Comparison of ENCODE assay signal across 22 mouse cellular contexts in genomic region chr13:11781065-11781464, GRCm38 (mm10).
A peak's percentile ranks its signal among the peaks of the same experiment; 100 is the strongest.
DNase-seq lines count a peak whose midpoint lies in the region; ATAC-seq lines count a peak whose summit lies in the region.
"Had no signal": no experiment of that assay in that cellular context is flagged by ENCODE, and none has a peak within 500 bp of the region (broad histone marks: within the 10 kb centered on the region; RNA-seq: fewer than 3 reads in every experiment).

No protein-coding gene starts in this region.

- peak; percentile 34; the same call in 1 of the 2 replicates for ATAC-seq in forebrain, embryonic 14.5 days
- ATAC-seq in forebrain, embryonic 11.5 days (replicated peaks; ENCODE audit: low FRiP score): no peak
- ATAC-seq in midbrain, embryonic 15.5 days (replicated peaks): peak; percentile 62
- ATAC-seq: activated CD4-positive, CD25-positive, alpha-beta regulatory T cell, adult 4 months; forebrain, embryonic 15.5 days; lung, postnatal 0 days had no signal

- H3K9me3 ChIP-seq in forebrain, embryonic 14.5 days (replicated peaks; ENCODE audit: control insufficient read depth, low read length): no peaks in the 10 kb centered on the region
- no peaks in the 10 kb centered on the region for H3K9me3 ChIP-seq in forebrain, embryonic 11.5 days (ENCODE audit: control insufficient read depth, low read length)
- no peaks in the 10 kb centered on the region for H3K9me3 ChIP-seq in midbrain, embryonic 15.5 days
- H3K9me3 ChIP-seq in midbrain, embryonic 10.5 days (replicated peaks): no peaks in the 10 kb centered on the region
- H3K9me3 ChIP-seq: forebrain, embryonic 15.5 days; hindbrain, embryonic 13.5 days had no signal

- no peak overlapping the region for H3K4me2 ChIP-seq in forebrain, embryonic 14.5 days (ENCODE audit: low read length)
- no peak overlapping the region for H3K4me2 ChIP-seq in forebrain, embryonic 11.5 days (ENCODE audit: low read depth, low read length, severe bottlenecking)
- H3K4me2 ChIP-seq in midbrain, embryonic 15.5 days: no peak overlapping the region
- H3K4me2 ChIP-seq: forebrain, embryonic 15.5 days; hindbrain, embryonic 13.5 days had no signal

- no peak overlapping the region for H3K9ac ChIP-seq in forebrain, embryonic 14.5 days (ENCODE audit: low read length)
- H3K9ac ChIP-seq in forebrain, embryonic 11.5 days (ENCODE audit: low read length): no peak overlapping the region
- no peak overlapping the region for H3K9ac ChIP-seq in midbrain, embryonic 15.5 days
- H3K9ac ChIP-seq: forebrain, embryonic 15.5 days; hindbrain, embryonic 13.5 days had no signal

- no peak overlapping the region for H3K4me3 ChIP-seq in forebrain, embryonic 14.5 days (ENCODE audit: low read depth, low read length)
- no peak overlapping the region for H3K4me3 ChIP-seq in forebrain, embryonic 11.5 days (ENCODE audit: low read depth, low read length)
- no peak overlapping the region for H3K4me3 ChIP-seq in midbrain, embryonic 15.5 days
- H3K4me3 ChIP-seq in midbrain, embryonic 10.5 days: no peak overlapping the region
- H3K4me3 ChIP-seq: forebrain, embryonic 15.5 days; hindbrain, embryonic 13.5 days; left cerebral cortex, adult 2 months had no signal

- DNase-seq in adrenal gland, adult (ENCODE audit: inconsistent age in 2 of 2, low spot score in 1 of 2): peak; percentile 25 to 75
- DNase-seq in adrenal gland, postnatal 25 days: no peak
- DNase-seq in forebrain, embryonic 14.5 days (ENCODE audit: low spot score): no peak
- no peak for DNase-seq in forebrain, embryonic 11.5 days (ENCODE audit: low spot score)
- no peak for DNase-seq in midbrain, embryonic 10.5 days (ENCODE audit: low spot score)
- DNase-seq in kidney, postnatal 14 days: no peak
- DNase-seq in right cerebral cortex, adult 2 months (ENCODE audit: low spot score in 2 of 2): no peak
- DNase-seq: gastrocnemius, postnatal 25 days; heart, postnatal 10 days; kidney, adult 8-10 months; kidney, postnatal 25 days; layer of hippocampus, adult 9-11 months; left cerebral cortex, postnatal 4 days; liver; retina, postnatal 1 day had no signal

- H3K27me3 ChIP-seq in forebrain, embryonic 14.5 days (replicated peaks; ENCODE audit: control insufficient read depth, insufficient read depth, low read length): no peaks in the 10 kb centered on the region
- H3K27me3 ChIP-seq in forebrain, embryonic 11.5 days (ENCODE audit: control insufficient read depth, insufficient read depth, low read length): no peaks in the 10 kb centered on the region
- no peaks in the 10 kb centered on the region for H3K27me3 ChIP-seq in midbrain, embryonic 15.5 days (replicated peaks)
- no peaks in the 10 kb centered on the region for H3K27me3 ChIP-seq in midbrain, embryonic 10.5 days (ENCODE audit: low read depth, poor library complexity, severe bottlenecking)
- H3K27me3 ChIP-seq: forebrain, embryonic 15.5 days; hindbrain, embryonic 13.5 days had no signal

- H3K27ac ChIP-seq in forebrain, embryonic 14.5 days (ENCODE audit: low read depth, low read length): no peak overlapping the region
- H3K27ac ChIP-seq in forebrain, embryonic 11.5 days (ENCODE audit: low read depth, low read length): no peak overlapping the region
- H3K27ac ChIP-seq in midbrain, embryonic 15.5 days: 0 out of 2 replicates have a peak overlapping the region, but pooled peaks have one; percentile 30
- no peak overlapping the region for H3K27ac ChIP-seq in midbrain, embryonic 10.5 days (replicated peaks)
- H3K27ac ChIP-seq: forebrain, embryonic 15.5 days; left cerebral cortex, adult 2 months; stomach, postnatal 0 days had no signal

- H3K4me1 ChIP-seq in forebrain, embryonic 14.5 days (ENCODE audit: control insufficient read depth, insufficient read depth, low read length): no peaks in the 10 kb centered on the region
- no peaks in the 10 kb centered on the region for H3K4me1 ChIP-seq in forebrain, embryonic 11.5 days (replicated peaks; ENCODE audit: control insufficient read depth, insufficient read depth, low read length)
- H3K4me1 ChIP-seq in midbrain, embryonic 15.5 days: peaks cover 15% of the 10 kb centered on the region; the same call in 1 of the 2 replicates
- H3K4me1 ChIP-seq in midbrain, embryonic 10.5 days: no peaks in the 10 kb centered on the region
- H3K4me1 ChIP-seq: forebrain, embryonic 15.5 days had no signal

- WGBS in forebrain, embryonic 14.5 days: 18% methylated on average over 2 of the region's 2 CpGs
- 20% methylated on average over 2 of the region's 2 CpGs for WGBS in forebrain, embryonic 11.5 days
- 23% methylated on average over 2 of the region's 2 CpGs for WGBS in midbrain, embryonic 15.5 days
- 26% methylated on average over 2 of the region's 2 CpGs for WGBS in midbrain, embryonic 10.5 days

- no peaks in the 10 kb centered on the region for H3K36me3 ChIP-seq in forebrain, embryonic 14.5 days (ENCODE audit: control insufficient read depth, insufficient read depth, low read length)
- no peaks in the 10 kb centered on the region for H3K36me3 ChIP-seq in forebrain, embryonic 11.5 days (ENCODE audit: control insufficient read depth, insufficient read depth, low read length)
- H3K36me3 ChIP-seq in midbrain, embryonic 15.5 days (replicated peaks): no peaks in the 10 kb centered on the region
- no peaks in the 10 kb centered on the region for H3K36me3 ChIP-seq in midbrain, embryonic 10.5 days
- H3K36me3 ChIP-seq: forebrain, embryonic 15.5 days; hindbrain, embryonic 13.5 days had no signal

Comparison
In these comparisons a context has a peak if more than half of its experiments do, and no peak if none do; other contexts are left out.
1. DNase-seq: peak in adrenal gland, adult (2 of 2); none in adrenal gland, postnatal 25 days (single experiment), forebrain, embryonic 14.5 days (single experiment), forebrain, embryonic 11.5 days (single experiment), midbrain, embryonic 10.5 days (single experiment), kidney, postnatal 14 days (single experiment) and right cerebral cortex, adult 2 months (0 of 2).